Mouse (Mus musculus): ENCODE data around the gene Xylt1.

Xylt1 gene

DNA sequence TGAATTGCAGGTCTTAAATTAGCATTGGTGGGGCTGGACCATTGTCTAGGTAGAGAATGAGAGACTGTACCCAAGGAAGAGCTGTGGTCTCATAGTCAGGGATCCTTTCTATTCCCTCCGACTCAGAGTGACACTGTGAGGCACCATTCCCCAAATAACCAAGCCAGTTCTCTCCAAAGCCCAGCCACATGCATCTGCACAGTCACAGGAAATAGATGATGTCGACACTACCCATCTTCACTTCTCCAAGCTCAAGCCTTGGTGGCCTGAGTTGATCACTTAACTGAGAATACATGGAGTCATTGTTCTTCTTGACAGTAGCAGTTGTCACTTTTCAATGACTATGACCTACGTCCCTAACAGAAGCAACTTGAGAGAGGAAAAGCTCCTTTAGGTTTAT, 100.6 kb downstream of the Xylt1 start:
- ATAC-seq (ENCODE audit: low TSS enrichment), result no peak

DNA sequence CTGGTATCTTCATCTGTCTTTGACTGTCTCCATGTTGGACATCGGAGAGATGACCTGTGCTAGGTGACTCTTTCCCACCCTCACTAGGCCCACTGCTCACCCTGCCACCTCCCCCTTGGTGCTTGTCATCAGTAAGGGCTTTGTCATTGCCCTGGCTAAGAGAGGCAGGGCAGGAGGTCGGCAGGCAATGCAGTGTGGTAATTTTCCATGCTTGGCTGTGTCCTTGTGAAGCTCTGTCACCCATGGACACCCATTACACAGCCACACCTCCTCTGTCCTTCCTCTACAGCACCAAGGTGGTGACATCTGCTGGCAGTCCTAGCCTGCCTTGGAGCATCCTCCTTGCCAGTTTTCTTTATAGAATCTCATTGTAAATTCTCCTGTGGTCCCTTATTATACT, 101.9 kb downstream of the Xylt1 start:
- ATAC-seq (ENCODE audit: low TSS enrichment), result no peak

DNA sequence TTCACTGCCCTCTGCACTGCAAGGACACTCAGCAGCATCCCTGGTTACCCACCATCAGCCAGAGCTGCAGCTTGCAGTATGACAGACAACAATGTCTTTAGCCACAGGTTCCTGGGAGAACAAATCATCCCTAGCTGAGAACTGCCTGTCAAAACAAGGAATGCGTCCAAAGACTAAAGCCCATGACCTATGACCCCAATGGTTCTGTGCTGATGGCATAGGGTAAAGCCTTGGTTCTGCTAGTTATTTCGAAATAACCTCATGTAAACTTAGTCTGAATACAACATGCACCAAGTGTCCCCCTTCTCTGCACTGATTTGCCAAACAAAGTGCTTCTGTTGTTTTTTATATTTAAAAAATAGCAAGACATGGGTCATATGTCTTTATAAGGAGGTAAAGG, 103.8 kb downstream of the Xylt1 start:
- no peak for ATAC-seq (ENCODE audit: low TSS enrichment)

DNA sequence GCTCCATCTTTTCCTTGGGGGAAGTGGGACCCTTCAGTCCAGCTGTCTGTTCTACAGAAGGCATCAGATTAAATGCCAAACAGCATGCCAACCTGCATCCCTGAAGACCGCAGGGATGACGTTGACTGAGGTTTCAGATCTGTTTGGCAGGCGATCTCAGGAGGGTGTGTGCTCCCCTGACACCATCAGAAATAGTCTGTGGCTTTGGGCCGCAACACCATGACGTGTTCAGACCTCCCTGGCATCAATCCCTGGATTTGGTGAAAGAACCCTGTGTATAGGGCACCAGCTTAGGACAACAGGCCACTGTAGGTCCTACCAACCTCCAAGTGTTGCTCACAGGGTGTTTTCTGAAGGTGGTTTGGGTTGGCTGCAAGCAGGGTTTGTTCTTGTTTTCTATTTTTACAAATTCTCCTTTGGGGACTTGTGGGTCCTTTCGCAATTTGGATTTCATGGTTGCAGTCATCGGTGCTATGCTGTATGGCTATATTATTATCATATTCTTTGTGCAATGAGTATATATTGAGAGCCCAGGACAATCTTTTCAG, 104.3 kb downstream of the Xylt1 start:
- ATAC-seq (ENCODE audit: low TSS enrichment), result no peak

DNA sequence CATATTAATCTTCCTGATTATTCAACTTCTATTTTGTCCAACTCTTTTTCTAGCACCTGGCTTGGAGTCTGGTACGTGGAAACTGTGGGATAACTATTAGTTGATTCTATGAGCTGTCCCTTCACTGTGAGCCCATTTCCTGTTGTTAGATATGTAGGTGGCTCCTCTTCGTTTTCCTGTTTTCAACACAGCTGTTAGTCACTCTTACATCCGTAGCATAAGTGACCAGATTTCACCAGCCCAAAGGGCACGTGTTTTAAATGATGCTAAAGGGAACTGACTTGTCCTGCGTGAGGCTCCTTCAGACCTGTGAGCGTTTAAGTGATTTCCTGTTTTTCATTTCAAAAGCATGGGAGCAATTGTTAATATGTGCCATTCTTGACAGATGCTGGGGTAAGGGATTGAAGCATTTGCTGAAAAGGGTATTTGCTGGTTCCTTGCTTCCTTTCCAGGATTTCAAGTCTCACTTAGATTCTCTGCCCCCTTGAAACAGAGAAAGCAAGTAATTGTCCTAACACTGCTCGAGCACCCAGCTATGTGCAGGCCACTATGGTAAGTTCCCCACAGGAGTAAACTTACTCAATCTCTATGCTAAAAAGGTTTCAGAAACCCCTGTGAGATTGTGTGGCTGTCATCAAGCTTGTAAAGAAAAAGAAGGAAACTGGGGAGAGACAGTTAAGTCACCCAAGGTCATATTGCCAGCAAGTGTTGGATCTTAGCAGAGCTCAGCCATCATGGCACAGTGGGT, 105.8 kb downstream of the Xylt1 start:
- ATAC-seq (ENCODE audit: low TSS enrichment), result no peak

DNA sequence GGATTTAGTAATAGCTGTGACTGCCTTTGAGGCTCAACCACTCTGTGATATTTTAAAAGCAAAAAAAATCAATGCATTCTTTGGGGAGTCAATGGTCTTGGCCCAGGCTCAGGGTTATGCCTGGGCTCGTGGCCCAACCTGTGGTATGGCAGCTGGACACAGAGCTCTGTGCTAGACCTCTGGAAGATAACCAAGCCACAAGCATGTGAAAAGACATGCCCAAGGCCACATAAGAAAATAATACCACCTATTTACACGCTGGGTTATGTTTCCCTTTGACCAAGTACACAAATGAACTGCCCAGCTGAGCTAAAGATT, 106.4 kb downstream of the Xylt1 start:
- no peak for ATAC-seq (ENCODE audit: low TSS enrichment)

DNA sequence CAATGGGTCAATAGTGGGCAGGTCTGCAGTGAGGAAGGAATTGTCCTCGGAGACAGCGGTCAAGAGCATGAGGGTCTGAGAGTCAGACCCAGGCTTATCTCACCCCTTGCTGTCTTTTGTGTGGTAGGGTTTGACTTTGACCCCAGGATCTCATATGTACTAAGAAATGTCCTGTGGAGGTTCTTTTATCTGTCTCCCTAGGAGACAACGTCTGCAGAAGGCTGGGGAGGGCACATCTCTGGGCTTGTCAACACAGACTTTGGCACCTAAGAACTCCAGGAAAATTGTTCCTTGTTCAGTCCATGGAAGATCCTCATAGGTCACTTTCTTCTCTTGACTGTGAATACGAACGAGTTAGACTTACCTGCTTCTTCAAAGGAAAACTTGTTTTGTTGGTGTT, 109.2 kb downstream of the Xylt1 start:
- ATAC-seq (ENCODE audit: low TSS enrichment), result no peak

DNA sequence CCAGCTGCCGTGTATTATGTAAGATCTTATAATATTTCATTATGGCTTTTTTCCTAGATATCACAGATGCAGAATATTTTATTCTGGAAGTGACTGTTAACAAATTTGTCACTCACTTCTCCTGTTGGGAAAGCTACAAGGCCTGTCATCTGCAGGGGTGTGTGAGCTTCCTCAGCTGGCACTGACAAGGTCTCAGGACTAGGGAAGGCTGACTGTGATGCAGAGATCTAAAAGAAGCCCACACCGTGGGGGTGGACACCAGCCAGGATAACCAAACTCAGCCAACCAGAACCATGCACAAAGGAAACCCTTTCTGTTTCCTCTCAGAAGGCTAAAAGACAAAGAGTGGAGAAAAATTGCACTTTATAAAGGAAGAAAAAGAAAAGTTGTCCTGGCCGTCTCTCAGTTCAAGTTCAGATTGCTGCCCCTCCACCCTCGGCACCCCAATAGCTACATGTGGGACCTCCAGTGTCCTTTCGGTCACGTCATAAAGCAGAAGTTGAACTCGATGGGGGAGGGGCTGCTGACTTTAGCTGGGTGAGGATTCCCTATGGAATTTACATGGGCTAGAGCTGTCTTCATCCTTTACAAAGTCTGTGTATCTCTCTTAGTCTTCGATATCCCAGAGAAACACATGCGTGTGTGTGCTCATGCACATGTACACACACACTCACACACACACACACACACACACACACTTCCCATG, 109.9 kb downstream of the Xylt1 start:
- ATAC-seq (ENCODE audit: low TSS enrichment), result peak; percentile 36; the same call in 1 of the 2 replicates

DNA sequence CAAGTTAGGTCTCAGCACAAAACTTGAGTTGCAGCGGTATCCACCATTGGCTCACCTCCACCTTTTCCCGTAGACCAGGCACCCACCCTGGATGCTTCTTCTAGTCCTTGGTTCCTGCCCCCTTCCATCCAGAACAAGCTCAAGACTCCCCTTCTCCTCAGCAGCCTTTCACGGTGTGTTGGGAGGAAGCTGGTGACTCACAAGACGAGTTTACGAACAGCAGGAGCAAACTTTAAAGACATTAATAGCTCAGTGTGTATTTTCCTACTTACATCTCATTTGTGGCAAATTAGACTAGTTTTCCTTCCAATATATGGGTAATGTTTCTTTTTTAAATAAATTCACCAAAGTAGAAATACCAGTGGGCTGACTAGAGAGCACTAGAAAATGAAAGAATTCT, 110.7 kb downstream of the Xylt1 start:
- peak; percentile 67 for ATAC-seq (ENCODE audit: low TSS enrichment)

DNA sequence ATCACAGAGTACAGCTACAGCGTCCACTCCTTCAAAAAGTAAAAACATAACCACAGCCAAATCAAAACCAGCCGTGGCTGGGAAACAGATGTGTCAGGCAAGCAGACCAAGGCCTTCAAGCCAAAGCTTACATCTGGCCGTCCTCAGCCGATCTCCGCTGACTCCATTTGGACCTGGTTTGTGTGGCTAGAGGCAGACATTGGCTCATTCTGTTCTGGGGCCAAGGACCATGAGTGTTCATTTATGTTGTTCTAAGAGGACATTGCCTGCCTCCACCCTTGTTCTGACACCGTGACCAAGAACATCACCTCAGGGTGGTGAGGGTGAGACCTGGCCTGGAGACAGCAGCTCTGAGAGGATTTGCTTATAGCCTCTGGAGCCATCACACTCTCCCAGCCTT, 113.4 kb downstream of the Xylt1 start:
- no peak for ATAC-seq (ENCODE audit: low TSS enrichment)

DNA sequence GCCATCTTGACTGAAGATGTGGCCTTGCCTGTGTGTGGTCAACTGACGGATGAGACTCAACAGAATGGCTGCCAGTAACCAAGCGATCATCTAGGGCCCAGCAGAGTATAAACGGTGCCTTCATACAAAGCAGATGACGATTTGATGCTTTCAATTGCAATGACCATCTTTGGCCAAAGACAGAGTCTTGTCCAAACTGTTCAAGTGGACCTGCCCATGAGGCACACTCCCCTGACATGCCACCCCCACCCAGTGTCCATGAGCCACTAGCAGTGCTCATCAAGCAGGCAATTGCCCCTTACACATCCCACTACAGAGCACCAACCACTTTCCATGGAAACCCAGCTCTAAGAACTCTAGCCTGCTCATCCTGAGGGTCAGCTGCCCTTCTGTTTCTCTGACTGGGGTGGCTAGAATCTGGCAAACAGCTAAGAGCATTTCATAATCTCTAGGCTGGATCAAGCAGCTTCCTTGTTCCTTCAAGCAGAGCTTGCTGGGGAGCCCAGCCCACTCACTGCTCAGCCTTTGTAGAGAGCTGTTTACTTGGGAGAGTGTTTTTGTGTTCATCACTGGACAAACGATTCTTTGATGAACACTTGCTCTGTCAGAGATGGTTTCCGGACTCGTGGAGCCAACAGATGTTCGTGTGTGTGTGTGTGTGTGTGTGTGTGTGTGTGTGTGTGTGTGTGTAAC, 114.0 kb downstream of the Xylt1 start:
- ATAC-seq (ENCODE audit: low TSS enrichment), result 0 out of 2 replicates have a peak, but pooled peaks have one; percentile 45

DNA sequence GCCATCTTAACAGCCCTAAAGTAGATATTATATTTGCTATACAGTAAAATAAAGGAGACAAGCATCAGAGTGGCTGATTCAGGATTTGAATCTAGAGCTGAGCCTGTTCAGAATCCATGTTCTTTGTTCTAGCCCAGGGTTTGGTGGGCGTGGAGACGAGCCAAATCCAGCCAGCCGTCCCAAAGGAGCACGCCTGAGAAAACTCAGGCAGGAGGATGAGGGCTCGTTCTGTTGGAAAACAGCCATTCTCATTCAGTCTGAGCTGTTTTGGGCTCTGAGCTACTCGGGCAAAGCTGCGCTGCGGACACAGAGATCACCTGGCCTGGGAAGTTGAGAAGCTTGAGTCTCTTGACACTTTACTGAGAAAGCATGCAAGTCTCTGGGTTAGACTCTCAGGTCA, 115.0 kb downstream of the Xylt1 start:
- no peak for ATAC-seq (ENCODE audit: low TSS enrichment)

DNA sequence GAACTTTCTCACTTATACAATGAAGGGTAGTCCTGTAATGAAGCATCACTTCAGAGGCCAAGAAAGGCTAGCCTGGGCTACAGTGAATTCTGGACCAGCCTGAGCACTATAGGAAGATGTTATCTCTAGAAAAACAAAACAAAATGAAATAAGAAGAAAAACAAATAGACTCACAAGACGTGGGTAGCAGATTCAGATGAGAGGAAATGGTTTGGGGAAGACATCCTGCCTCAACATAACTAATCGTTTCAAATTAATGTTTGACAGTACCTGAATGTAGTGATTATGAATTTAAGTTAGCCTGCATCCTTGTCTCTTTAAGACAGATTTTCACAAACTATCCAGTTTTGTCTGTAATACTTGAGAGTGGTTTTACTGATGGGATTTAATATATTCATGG, 117.4 kb downstream of the Xylt1 start:
- no peak for ATAC-seq (ENCODE audit: low TSS enrichment)

DNA sequence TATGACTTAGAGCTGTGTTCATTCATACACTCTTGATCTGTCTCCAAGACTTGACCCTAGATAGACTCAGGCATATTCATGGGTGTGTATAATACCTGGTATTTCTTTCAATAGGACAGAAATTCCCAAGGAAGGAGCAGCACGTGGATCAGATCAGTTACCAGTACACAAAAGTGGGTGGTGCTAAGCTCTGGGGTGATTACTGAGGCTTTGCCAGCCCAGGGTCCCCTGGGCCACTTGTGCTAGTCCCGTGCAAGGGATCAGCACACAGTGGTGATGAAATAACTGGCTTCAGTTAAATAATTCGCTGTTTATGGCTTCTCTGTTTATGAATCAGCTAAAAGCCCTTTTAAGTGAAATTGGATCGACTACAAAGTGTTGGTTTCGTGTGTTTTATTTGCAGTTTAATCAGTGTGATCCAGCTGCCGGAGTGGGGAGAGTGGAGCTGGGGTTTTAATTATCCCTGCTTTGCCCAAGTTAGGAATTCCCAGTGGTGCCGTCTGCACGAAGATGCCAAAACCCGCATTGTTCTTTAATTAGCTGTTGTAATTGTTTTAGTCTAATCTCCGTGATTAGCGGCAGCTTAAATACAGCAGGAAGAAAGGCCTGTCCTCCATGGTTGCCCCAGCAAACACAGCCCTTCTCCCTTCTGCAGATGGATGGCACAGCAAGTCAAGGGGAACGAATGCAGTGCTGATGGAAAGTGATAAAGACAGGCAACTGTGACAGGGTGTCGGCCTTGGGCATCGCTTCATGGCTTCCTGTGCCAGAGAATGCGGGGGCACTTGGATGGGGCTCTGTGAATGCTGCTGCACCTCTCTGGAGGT, 120.8 kb downstream of the Xylt1 start:
- ATAC-seq (ENCODE audit: low TSS enrichment), result peak; percentile 50; the same call in 1 of the 2 replicates

DNA sequence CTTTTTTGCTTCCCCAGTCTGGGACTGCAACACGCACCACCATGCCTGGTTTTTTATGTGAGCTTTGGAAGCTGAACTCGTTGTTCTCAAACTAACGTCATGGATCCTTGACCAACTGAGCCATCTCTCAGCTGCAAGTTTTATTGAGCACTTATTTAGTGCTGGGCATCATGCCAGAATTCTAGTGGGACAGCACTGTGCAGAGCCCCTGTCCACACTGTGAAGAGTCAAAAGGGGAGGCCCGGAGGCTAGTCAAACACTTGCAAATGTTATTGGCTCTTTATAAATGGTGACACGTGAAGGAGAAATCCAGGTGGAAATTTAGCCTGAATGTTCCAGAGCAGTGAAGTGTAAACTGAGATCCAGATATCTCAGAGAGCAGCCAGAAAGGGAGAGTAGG, 121.6 kb downstream of the Xylt1 start:
- no peak for ATAC-seq (ENCODE audit: low TSS enrichment)

DNA sequence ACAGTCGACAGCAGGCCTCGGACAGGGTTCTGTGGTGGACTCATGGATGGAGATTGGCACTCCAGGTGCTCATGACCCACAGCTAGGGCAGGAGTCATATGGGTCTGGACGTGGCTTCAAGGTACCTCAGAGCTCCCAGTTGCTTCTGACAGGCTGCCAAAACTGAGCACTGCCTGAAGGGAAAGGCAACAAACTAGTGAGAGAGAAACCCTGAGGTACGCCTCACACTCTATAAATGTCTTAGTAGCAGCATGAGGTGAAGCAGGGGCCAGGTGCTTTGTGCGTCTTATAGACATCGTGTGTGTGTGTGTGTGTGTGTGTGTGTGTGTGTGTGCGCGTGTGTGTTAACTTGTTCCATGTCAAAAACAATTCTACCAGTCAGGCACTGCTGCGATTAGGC, 122.9 kb downstream of the Xylt1 start:
- ATAC-seq (ENCODE audit: low TSS enrichment), result no peak; the same call in 1 of the 2 replicates

DNA sequence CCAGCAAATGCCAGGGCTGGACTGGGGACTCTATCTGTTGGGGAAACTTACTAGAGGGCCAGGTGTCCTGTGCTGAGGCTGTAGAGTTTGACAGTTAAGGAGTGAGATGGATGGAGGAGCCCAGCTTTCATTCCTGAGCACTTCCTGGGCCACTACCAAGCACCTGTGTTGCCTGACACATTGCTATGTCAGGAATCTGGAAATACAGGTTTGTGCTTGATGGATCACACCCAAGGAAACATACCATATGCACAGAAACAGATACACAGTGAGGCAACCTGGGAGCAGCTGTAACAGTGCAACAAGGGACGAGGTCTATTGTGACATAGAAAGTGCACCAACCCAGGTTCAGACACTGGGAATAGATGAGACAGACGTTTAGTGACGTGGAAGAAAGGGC, 125.0 kb downstream of the Xylt1 start:
- ATAC-seq (ENCODE audit: low TSS enrichment), result no peak

DNA sequence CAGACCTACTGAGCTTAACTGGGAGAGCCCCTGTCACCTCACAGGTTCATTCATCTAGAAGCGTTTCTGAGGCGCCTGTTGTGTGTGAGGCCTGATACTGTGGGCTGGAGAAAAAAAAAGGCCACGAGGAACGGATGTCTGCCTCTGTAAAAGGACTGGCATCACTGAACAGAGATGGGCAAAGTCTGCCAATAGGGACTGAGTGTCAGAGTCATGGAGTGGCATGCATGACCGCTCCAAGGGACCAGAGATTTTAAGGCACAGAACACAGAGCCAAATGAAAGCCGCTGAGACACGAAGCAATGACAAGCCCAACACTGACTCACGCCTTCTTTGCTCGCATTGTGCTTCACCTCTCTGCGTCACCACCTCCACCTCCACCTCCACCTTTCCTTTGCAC, 126.6 kb downstream of the Xylt1 start:
- ATAC-seq (ENCODE audit: low TSS enrichment), result no peak

DNA sequence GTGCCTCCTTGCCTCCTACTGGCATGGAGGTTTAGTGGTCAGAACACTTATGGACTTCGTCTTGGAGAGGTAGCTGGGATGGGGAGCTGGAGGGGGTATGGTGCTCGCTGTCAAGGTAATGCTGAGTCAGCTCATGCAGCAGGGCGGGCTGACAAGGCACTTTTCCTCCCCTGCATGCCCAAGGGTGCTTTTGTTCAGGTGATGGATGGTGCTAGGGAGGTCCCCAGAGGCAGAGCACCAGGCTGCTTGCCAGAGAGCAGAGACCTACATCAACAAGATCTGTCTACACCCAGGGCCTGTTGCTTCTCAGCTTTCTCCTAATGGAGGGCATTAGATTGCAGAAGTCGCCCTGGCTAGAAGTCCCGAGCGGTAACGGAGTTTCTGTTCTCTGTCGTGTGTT, 127.3 kb downstream of the Xylt1 start:
- no peak for ATAC-seq (ENCODE audit: low TSS enrichment)

DNA sequence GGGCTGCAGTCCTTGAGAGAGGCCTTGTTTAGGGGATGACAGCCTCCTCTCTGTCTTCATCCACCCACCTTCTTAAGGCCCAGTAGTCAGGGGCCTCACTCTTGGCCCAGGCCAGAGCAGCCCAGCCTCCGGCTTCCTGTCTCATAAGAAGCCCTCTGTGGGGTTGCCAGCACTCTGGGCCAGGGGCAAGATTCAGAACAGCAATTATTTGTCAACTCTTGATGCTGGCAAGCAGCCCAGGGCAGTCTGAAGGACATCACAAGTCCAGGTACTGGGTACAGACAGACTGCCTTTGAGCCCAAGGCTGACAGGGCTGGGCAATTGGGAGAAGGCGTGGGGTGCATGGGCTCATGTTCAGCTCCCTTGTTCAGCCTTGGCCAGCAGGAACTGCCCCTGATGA, 129.3 kb downstream of the Xylt1 start:
- ATAC-seq (ENCODE audit: low TSS enrichment), result 0 out of 2 replicates have a peak, but pooled peaks have one; percentile 44

DNA sequence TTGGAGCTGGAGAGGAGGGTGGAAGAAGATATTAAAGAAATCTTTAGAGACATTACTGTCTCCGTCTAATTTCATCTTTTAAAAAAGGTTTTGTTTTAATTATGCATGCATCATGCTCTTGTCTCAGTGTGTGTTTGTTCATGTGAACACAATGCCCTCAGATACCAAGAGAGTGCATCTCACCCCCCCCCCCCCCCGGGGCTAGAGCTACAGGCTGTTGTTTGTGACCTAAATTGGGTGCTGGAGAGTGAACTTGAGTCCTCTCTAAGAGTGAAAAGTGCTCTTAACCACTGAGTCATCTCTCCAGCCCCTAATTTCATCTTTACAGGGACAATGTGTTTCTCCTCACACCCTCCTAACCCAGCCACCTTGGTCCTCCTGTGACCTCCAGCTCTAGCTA, 131.5 kb downstream of the Xylt1 start:
- ATAC-seq (ENCODE audit: low TSS enrichment), result no peak

DNA sequence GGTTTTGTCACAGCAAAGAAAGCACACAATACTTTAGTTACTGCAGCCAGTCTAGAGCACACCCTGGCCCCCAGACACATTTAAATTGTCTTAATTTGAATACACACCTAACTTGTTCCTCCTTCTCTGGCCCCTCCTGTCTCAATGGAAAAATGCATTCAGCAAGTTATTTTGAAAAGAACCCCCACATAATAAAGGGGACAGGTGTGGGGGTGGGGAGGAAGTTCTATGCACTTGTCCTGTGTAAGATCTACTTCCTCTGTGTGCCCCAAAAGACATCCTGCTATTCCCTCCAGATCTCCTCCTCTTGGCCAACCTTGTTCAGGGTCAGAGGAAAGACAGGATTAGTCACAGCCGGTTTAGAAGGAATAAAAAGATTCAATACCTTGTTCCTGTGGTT, 135.0 kb downstream of the Xylt1 start:
- no peak for ATAC-seq (ENCODE audit: low TSS enrichment)
